Mouse (Mus musculus) lung, embryonic 14.5 days (tissue): ENCODE data around the gene Myo1h. TPM values are rescaled to one million over a fixed set of nuclear protein-coding genes. Genes with fewer than 3 reads are reported as not detected.

Experiments
- ATAC-seq: fragments of 200-750 bp; cut with Nextera tagmentation; 2 replicates; pipeline ENCODE4 v1.8.0; 2017; ENCODE audit warnings: mild to moderate bottlenecking, moderate TSS enrichment, moderate library complexity; ENCODE audit not compliant: insufficient read depth
- DNase-seq: peaks from one replicate; pipeline ENCODE4 v3.0.0-alpha.2; 2015
- H3K27ac ChIP-seq: fragments of 300-500 bp; sonication (generic); 2 replicates; pipeline ENCODE4 v1.5.1; 2014; ENCODE audit warnings: low read depth, mild to moderate bottlenecking, moderate library complexity
- H3K27me3 ChIP-seq: fragments of 300-500 bp; sonication (generic); 2 replicates; pipeline ENCODE4 v1.6.1; 2014; ENCODE audit warnings: low read length, control low read depth; ENCODE audit not compliant: insufficient read depth
- H3K36me3 ChIP-seq: fragments of 300-500 bp; sonication (generic); 2 replicates; pipeline ENCODE4 v1.6.1; 2014; ENCODE audit warnings: control low read depth; ENCODE audit not compliant: insufficient read depth
- H3K4me1 ChIP-seq: fragments of 300-500 bp; sonication (generic); 2 replicates; pipeline ENCODE4 v1.6.1; 2014; ENCODE audit warnings: antibody characterized with exemption, control low read depth; ENCODE audit not compliant: insufficient read depth
- H3K4me2 ChIP-seq: fragments of 300-500 bp; sonication (generic); 2 replicates; pipeline ENCODE4 v1.6.1; 2014; ENCODE audit warnings: mild to moderate bottlenecking
- H3K4me3 ChIP-seq: fragments of 300-500 bp; sonication (generic); 2 replicates; pipeline ENCODE4 v1.5.1; 2014; ENCODE audit warnings: low read depth, low read length
- H3K9ac ChIP-seq: fragments of 300-500 bp; sonication (generic); 2 replicates; pipeline ENCODE4 v1.6.1; 2014
- H3K9me3 ChIP-seq: fragments of 300-500 bp; sonication (generic); 2 replicates; pipeline ENCODE4 v1.6.1; 2016; ENCODE audit warnings: low read depth, low read length, control low read depth
- CTCF ChIP-seq: IDR thresholded peaks from 2 replicates; pipeline ENCODE4 v1.5.1; 2016; ENCODE audit warnings: antibody characterized with exemption, low read depth
- WGBS: fragments of 180-500 bp; shearing (Covaris S2); extraction: QIAGEN DNeasy Blood & Tissue Kit; methylation state at CpG from one replicate; pipeline ENCODE4 v1.1.7; 2014; 5-methylcytosine and 5-hydroxymethylcytosine counted together
- polyA plus RNA-seq: library from polyadenylated mRNA; unstranded; fragments of >200 nt; fragmentation: Nextera tagmentation; extraction: Ambion mirVana; gene quantifications from 2 replicates; pipeline ENCODE4 v1.2.1, GENCODE M21; 2014

Myo1h gene
- polyA plus RNA-seq, 1 experiment from 2014 or later = 2.5 TPM

DNA sequence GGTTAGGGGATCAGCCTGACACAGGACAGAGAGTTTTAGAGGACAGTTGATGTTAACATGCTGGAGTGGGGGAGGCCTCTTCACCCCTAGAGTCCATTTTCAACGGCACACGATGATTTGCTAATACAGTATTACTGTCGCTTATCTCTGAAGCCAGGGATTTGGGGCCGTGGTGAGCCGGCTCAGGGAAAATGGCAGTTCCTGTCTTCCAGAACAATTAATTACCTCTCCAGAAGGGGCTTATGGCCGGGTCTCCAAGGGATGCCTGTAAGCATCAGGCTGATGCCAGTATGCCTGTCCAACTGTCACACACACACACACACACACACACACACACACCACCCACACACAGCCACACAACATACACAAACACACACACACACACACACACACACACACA, 6.6 kb upstream of the Myo1h start:
- Histone ChIP-seq H3K9me3 (no peaks in the 10 kb centered on the region), H3K4me2 (no peak overlapping the region), H3K4me3 (no peak overlapping the region), H3K36me3 (no peaks in the 10 kb centered on the region), H3K4me1 (no peaks in the 10 kb centered on the region), H3K27me3 (peaks cover 8% of the 10 kb centered on the region), H3K9ac (no peak overlapping the region), H3K27ac (no peak overlapping the region)
- whole genome bisulfite sequencing = 29% methylated on average over 6 of the region's 6 CpGs
- TF ChIP-seq CTCF = no peak
- ATAC-seq (no peak), DNase-seq (no peak)

- WGBS = 71% methylated on average over 13 of the region's 13 CpGs
- no peak for DNase-seq
Measured at GRCm38 (mm10) chr5:114284604-114285397, 4.2 kb upstream of the Myo1h start.

DNA sequence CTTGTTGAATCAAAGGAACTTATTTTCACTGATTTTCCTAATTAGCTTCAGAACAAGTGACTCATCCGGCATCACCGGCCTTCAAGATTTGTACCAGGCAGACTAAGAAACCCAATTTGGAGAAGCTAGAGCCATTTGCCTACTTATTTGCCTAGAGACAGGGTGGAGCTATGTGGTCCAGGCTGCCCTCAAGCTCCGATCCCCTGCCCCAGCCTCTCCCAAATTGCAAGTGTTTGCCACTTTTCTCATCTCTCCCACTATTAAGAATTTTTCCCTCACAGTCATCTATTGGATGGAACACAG, 3.6 kb upstream of the Myo1h start:
- Histone ChIP-seq H3K9ac (no peak overlapping the region), H3K36me3 (no peaks in the 10 kb centered on the region), H3K9me3 (no peaks in the 10 kb centered on the region), H3K4me3 (no peak overlapping the region), H3K27ac (no peak overlapping the region), H3K27me3 (no peaks in the 10 kb centered on the region), H3K4me1 (no peaks in the 10 kb centered on the region), H3K4me2 (no peak overlapping the region)
- TF ChIP-seq CTCF = no peak
- ATAC-seq (no peak), DNase-seq (no peak)
- WGBS = 92% methylated on average over 3 of the region's 3 CpGs

More at GRCm38 (mm10) chr5:114284604-114285397, 4.2 kb upstream of the Myo1h start:
- TF ChIP-seq CTCF = no peak
- Histone ChIP-seq H3K4me3 (no peak overlapping the region), H3K4me1 (no peaks in the 10 kb centered on the region), H3K27me3 (no peaks in the 10 kb centered on the region), H3K4me2 (no peak overlapping the region), H3K9ac (no peak overlapping the region), H3K27ac (no peak overlapping the region), H3K36me3 (no peaks in the 10 kb centered on the region), H3K9me3 (no peaks in the 10 kb centered on the region)
- no peak for ATAC-seq

GRCm38 (mm10) chr5:114286102-114286501, 2.9 kb upstream of the Myo1h start:
- H3K4me3 ChIP-seq = no peak overlapping the region
- H3K4me1 ChIP-seq = no peaks in the 10 kb centered on the region
- H3K27ac ChIP-seq = no peak overlapping the region
- H3K4me2 ChIP-seq = no peak overlapping the region
- no peaks in the 10 kb centered on the region for H3K9me3 ChIP-seq
- ATAC-seq (no peak), DNase-seq (no peak)
- no peak overlapping the region for H3K9ac ChIP-seq
- H3K36me3 ChIP-seq = no peaks in the 10 kb centered on the region
- TF ChIP-seq CTCF = peak; percentile 55
- no peaks in the 10 kb centered on the region for H3K27me3 ChIP-seq
- WGBS = 70% methylated on average over 4 of the region's 4 CpGs

GRCm38 (mm10) chr5:114286872-114287571, 1.9 kb upstream of the Myo1h start:
- no peaks in the 10 kb centered on the region for H3K9me3 ChIP-seq
- H3K27ac ChIP-seq = no peak overlapping the region
- DNase-seq = no peak
- 60% methylated on average over 16 of the region's 16 CpGs for WGBS
- no peaks in the 10 kb centered on the region for H3K27me3 ChIP-seq
- ATAC-seq = no peak
- no peak for TF ChIP-seq CTCF
- no peak overlapping the region for H3K4me2 ChIP-seq
- H3K4me1 ChIP-seq = no peaks in the 10 kb centered on the region
- H3K9ac ChIP-seq = no peak overlapping the region
- H3K4me3 ChIP-seq = no peak overlapping the region
- no peaks in the 10 kb centered on the region for H3K36me3 ChIP-seq

DNA sequence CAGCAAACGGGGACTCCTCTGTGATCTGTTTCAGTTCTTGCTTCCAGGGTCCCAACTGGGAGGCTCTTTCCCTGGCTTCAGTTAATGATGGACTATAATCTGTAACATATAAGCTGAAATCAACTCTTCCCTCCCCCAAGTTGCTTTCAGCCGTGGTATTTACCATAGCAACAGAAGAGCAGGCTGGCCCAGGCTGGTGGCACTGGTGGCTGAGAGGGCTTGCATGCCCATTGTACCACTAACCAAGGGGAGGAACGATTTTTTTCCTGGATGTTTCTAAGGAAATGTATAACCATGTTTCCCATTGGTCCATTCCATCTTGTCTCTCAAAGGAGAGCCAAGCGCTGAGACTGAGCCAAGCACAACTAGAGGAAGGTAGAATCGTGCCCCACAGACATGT, 570 bp upstream of the Myo1h start:
- 82% methylated on average over 5 of the region's 5 CpGs for WGBS
- no peak for DNase-seq
- ATAC-seq = no peak
- Histone ChIP-seq H3K27ac (no peak overlapping the region), H3K4me1 (no peaks in the 10 kb centered on the region), H3K9me3 (no peaks in the 10 kb centered on the region), H3K36me3 (no peaks in the 10 kb centered on the region), H3K4me2 (no peak overlapping the region), H3K4me3 (no peak overlapping the region), H3K27me3 (no peaks in the 10 kb centered on the region), H3K9ac (no peak overlapping the region)
- TF ChIP-seq CTCF = no peak

- no peak overlapping the region for H3K4me3 ChIP-seq
- no peaks in the 10 kb centered on the region for H3K4me1 ChIP-seq
- no peaks in the 10 kb centered on the region for H3K36me3 ChIP-seq
- no peaks in the 10 kb centered on the region for H3K9me3 ChIP-seq
- WGBS = 64% methylated on average over 3 of the region's 3 CpGs
- DNase-seq = no peak
- TF ChIP-seq CTCF = no peak
- no peak for ATAC-seq
- no peak overlapping the region for H3K9ac ChIP-seq
- no peak overlapping the region for H3K27ac ChIP-seq
- no peak overlapping the region for H3K4me2 ChIP-seq
- H3K27me3 ChIP-seq = no peaks in the 10 kb centered on the region
Measured at GRCm38 (mm10) chr5:114290004-114290403, 1.0 kb downstream of the Myo1h start.
